Mouse (Mus musculus) CD4-positive, CD25-positive, alpha-beta regulatory T cell, adult 2 months (primary cell): ENCODE results near the gene Zzef1.

Source experiments
- DNase-seq: peaks from one replicate; pipeline ENCODE4 v3.0.0-alpha.2; 2012; ENCODE audit warnings: low read depth, low spot score

The Zzef1 gene

DNA sequence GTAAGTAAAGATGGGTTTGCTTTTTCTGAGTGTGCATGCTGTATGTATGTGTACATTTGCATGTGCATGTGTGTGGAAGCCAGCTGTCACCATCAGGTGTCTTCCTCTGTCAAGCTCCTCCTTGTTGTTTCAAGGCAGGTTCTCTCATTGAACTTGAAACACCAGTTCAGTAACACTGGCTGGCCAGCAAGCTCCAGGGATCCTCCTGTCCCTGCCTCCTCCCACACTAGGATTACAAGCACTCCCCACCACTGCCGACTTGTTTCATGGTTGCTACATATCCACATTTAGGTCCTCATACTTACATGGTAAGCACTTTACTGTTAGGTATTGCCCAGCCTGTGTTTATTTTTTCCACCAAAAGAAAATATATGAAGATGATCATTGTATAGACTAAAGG, 96.6 kb downstream of the Zzef1 start:
- no peak for DNase-seq

DNA sequence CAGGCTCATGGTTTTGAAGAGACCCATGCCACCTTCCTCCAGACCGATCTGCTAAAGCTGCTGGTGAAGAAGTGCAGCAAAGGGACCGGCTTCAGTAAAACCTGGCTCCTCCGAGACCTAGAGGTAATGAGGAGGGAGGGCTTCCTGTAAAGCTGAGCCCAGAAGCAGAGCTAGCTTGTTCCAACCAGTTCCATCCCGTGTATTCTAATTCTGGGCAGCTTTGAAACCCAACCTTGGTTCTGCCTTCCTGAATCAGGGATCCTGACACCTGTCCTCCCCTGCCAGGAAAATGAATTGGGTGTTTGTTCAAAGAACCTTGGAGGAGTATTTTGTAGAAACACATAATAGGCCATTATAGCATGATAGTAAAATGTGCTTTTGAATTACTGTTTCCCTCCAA, 112.4 kb downstream of the Zzef1 start:
- no peak for DNase-seq

DNA sequence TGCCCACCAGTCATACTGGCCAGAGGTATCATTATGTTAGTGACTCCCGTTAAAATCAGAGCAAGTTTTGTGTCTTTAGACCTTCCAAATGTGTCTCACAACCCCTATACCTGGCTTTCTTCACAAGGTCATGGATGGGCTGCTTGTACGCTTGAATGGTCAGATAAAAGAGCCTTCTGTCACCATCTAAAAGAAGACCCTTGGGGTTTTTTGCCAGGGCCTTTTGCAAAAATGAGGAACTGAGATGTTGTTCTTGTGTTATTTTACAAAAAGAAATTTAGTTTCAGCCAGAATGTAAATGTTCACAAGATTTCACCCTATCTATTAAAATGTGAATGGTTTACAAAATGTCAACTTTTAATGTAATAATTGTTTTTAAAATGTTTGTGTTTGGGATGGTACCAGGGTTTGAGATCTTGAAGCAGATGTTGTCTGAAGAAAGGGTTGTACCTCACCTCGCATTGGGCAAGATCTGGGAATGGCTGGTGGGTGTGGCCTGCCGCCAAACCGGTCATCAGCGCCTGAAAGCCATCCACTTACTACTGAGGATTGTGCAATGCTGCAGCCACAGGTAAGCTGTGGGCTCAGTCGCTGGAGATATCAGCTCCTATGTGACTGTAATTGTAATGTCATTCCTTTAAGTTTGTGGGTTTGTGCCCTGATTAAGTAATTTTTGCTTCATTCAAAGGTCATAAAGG, 121.4 kb downstream of the Zzef1 start:
- no peak for DNase-seq

DNA sequence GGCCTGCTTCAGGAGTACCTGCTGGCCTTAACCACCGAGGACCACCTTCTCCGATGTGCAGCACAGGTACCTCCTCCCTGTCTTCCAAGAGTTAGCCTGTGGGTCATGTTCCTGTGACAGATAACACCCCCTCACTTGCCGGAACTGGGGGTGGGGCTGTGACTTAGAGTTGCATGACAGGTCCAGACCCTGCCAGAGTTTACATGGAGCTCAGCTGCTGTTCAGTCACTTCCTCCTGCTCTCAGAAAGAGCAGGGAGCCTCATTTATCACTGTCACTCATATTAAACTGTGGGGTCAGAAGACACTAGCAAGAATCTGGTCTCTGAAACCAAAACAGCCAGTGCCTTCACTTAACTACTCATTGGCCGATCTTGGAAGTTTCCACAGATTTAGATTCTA, 127.1 kb downstream of the Zzef1 start:
- no peak for DNase-seq

DNA sequence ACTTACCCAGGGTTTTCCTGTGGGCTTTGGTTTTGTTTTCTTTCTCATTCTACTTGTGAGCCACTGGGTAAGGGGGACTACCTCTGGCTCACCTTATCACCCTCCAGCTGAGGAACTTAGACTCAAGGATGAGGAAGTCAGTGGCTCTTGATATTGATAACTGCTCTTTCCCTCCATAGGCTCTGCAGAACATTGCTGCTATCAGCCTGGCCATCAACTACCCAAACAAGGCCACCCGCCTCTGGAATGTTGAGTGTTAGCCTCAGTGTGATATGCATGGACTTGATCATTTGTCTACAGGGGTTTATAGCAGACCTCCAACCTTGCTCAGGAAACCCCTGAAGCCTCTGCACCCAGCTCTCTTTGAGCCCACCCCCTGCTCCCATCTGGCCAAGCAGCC, 128.4 kb downstream of the Zzef1 start:
- no peak for DNase-seq

DNA sequence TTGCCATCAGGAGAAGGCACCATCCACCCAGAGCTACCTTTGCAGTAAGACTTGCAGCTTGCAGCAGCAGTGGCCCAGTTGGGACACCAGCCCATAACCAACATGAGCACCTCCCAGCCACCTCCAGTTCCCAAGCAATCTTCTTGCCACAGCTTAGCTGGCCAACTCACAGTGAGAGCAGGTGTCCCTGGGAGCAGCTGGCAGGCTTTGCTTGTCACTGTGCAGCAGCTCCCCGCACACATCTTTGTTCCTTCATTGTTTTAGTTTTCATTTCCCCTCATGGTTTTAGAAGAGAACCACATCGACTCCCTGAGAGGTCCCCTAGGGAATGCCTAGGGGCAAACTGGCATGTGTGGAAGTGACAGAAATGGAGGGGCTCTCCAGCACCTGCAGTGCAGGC, 129.0 kb downstream of the Zzef1 start:
- DNase-seq = no peak

DNA sequence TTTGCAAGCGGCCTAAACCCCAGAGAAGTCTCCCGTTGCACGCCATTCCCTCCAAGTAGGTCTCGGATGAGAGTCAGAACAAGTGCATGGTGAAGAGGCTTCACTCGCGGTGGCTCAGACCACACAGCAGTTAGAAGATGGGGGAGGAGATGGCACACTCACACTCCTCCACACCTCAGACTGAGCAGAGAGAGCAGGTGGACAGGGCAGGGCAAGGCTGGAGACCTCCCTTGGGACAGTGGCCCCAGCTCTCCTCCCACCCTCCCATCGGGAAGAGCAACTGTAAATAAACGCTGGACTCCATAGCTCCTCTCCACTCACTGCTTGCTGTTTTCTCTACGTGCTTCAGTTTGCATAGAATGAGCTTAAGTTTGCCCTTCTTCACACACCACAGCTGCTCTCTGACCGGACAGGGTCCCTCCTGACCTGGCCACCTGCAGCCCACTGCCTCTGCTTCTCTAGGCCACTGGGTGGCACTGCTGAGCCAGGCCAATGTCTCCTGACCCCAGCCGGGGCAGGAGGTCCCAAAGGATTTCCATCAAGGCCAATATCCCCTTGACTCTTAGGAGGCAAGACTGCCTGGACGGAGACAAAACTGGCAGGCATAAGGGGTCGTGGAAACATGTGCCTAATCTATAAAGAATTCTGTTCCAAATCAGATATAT, 130.3 kb downstream of the Zzef1 start:
- DNase-seq = peak; percentile 73

DNA sequence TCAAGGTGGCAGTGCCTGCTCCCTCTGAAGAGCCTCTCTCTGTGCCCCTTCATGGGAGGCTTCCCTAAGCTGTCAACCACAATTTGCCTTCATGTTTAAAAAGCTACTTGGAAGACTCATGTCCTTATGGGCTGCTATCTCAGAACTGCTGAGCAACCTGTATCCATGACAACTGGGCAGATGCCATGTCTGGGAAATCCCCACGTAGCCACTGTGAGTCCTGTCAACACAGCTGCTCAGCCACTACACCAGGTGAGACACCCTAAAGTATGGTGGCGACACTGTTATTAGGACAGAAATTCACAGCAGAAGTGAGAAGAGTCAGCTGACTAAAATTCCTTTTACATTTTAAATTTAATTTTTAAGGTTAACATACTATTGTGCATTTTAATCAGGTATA, 132.5 kb downstream of the Zzef1 start:
- DNase-seq = peak; percentile 53

DNA sequence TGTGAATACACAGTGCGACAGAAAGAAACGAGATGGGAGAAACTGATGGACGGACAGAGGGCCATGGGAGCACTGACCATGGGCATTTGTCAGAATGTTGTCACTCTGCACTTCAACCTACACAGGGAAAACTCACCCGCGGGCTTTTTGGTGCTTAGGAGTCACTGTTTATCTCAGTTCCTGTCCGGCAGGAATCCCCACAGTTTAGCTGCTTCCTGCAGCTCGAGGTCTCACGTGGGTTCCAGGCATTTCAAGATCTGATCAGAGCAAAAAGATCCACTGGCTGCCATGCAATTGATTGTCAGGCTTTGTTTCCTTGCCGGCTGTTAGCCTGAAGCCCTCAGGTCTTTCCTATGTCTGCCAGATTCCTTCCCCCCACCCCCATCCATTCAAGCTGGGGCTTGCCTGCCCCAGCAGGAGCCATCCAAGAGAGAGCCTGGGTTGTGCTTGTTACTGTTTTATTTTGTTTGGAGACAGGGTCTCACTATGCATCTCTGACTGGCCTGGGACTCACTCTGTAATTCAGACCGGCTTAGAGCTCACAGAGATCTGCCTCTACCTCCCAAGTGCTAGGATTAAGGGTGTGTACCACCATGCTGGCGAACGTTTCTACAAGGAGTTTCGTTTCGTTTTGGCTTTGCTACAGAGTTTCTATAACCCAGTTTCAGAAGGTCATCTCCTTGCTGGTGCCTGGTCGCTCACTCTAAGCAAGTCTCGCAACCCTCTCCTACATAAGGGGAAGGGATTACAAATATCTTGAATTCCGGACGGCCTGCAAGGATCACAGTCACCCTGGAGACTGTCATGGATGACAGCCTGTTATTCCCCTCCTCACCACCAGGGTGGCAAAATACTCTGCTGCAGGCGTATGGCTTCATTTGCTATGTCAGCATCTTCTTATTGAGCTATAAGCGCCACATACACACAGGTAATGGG, 144.4 kb downstream of the Zzef1 start:
- peak; percentile 71 for DNase-seq

DNA sequence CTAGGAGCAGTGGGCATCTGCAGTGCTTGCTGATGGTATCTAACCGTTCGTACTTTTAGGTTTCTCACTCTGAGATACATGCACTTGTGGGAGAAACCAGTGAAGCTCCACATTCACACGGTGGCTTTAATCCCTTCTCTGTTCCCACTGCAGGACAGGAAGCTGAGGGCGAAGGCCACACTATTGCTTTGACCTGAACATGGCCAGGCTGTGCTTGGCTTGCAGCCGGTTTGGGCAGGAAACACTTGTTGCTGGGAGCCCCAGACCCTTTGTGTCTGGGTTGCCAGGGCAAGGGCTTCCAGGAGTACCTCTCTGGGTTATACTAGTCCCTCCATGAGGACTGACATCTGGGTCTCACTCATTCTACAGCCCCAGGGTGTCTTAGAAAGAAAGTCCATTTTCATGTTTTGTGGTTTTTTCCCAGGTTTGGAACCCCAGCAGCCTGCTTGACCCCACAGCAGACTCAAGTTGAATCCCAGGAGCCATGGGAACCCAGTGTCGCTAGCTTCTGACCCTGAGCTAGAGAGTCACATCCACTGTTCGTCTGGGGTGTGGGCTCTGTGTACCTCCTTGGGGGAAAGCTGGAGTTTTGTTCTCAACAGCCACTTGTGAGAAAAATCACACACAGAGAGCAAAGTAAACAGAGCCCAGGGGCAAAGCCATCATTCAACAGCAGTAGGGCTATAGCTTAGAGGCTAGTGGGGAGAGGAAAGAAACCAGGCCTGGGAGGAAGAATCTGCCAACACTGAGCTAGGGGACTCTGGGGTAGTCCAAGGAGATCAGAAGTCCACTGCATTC, 149.2 kb downstream of the Zzef1 start:
- DNase-seq = no peak

DNA sequence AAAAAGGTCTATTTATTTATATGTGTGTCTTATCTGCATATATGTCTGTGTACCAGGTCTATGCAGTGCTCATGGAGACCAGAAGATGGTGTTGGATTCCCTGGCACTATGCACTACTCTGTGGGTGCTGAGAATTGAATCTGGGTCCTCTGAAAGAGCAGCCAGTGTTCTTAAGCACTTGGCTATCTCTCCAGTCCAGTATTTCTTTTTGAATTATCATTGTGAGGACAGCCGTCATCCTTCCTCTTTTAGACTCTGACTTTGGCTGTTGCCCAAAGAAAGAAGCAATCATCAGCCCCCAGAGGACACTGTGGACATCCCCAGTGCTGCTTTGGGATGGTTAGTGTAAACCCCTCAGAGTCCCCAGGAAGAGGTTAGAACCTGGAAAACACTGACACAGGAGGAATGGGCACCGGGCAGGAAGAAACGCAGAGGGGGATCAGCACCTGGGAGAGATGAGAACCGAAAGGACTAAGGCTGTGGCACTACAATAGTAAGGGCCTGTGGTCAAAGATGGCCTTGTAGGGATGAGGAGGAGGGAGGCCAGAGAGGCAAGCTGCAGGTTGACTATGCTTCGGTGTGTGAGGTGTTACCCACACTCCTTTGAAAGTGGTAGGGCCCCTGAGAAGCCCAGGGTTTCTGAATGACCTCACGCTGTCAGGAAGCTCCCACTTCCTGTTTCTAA, 150.0 kb downstream of the Zzef1 start:
- no peak for DNase-seq

DNA sequence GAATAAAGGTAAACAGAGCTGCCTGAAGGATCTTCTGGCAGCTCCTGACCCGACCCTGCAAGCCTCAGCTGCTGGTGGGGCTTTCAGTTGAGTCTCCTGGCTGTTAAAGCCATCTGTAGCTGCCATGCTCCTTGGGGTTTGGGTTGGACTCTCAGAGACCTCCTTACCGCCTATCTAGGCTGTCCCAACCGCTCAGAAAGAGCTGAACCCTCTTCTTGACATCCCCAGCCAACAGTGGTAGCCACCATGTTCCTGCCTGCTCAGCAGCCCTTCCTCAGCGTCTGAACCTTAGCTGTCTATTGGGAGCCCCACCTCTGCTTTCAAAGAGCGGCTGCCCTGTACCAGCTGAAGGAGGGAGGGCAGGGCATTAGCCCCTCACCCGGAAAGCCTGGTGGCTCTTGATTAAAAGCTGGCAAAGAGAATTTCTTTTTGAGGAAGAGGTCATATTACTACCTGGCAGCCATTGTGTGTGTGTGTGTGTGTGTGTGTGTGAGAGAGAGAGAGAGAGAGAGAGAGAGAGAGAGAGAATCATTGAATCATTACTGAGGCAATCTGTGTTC, 150.6 kb downstream of the Zzef1 start:
- no peak for DNase-seq

DNA sequence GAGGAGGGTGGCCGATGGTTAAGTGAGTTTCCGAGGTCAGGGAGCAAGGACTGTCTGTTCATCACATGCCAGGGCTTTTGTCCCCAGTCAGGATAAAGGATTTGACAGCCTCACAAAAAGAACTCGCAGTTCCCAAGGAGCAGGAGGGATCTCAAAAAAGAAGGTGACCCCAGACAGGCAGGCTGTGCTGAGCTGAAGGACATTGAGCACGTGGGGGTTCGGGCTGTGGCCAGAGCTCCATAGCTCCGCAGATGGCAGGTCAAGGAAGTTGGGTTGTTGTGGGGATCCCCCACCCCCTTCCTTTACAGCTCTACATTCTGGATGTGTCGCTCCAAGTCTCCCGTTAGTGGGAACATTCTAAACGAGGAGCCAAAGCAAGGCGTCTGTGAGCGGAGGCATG, 151.8 kb downstream of the Zzef1 start:
- DNase-seq = no peak

DNA sequence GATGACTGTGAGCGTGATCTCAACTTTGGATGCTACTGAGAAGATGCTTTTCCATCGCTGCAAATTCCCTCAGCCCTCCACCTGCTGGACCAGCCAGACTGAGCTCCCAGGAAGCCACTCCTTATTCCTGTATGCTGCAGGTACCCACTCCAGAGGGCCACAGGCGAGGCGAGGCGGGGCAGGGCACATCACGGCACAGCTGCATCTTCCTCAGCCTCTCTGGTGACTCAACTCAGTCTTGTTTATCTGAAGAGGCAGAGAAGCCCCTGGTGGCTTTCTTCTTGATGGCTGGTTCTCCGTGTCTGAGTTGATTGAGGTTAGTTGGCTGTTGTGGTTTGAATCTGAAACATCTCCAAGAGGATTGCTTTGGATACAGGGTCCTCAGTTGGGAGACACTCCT, 152.2 kb downstream of the Zzef1 start:
- no peak for DNase-seq

DNA sequence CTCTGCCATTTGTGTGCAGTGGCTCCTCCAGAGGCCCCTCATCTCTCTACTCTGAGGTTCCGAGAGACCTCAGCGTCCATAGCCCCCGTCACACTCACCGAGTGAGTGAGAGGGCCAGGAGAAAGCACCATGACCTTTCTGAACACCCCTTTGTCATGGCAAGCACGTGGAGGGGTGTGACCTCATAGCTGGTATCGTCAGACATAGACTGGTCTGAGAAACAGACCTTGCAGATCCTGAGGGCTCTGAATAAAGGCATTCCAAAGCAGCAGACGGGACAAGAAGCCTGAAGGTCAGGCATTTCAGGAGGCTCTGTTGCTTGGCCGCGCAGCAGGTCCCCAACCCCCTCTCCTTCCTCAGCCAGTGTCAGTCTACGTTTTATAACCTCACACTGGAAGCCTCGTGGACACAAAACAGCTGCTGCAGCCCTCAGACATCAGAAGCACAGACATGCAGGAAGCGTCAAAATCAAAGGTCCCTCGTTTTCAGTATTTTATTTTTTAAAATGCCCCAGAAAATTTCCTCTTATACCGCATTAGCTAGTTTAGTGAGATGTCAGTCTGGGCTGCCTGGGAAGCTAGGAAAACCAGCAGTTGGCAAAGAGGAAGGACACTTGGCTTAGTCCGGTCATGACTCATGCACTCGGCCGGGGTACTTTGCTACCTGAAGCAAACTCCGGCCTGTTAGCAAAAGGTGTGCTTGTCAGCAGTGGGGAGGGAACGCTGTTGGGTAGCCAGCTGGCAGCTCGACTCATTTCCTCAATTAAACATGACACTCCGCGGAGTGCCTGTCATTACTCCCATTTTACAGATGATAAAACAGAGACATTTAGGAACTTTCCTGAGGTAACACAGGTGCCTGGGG, 155.3 kb downstream of the Zzef1 start:
- DNase-seq = no peak

DNA sequence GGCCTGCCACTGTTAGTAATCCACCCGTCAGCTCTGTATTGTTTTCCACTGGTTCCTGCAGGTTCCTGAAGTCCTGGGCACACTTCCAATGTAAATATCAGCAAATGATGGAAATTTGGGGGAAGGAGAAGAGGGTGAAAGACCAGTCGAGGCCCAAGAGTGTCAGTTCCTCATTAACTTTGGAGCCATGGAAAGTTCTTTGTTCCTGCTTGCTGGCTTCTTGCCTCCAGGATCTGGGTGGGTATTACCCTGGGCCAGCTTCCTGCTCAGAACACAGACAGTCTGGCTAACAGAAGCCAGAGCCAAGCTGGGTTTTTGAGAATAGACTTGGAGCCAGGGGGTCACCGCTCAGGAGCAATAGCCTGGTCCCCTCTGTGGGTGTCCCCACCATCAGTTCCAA, 156.2 kb downstream of the Zzef1 start:
- no peak for DNase-seq

DNA sequence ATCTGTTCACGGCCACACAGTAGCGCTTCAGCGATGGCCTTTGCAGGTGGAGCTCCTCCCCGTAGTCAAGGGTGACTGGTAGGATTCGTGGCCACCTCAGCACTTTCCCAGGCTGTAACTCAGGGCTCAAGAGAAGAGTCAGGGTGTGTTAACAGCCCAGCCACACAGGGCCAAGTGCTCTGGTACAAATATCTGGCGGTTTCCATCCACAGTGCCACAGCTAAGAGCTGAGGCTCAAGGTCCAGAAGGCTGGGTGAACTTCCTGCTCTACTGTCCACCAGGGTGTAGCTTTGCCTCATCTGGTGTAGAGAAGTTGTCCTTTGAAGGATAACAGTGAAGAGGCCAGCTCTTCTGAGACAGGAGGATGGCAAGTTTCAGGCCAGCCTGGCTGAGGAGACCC, 156.7 kb downstream of the Zzef1 start:
- no peak for DNase-seq

DNA sequence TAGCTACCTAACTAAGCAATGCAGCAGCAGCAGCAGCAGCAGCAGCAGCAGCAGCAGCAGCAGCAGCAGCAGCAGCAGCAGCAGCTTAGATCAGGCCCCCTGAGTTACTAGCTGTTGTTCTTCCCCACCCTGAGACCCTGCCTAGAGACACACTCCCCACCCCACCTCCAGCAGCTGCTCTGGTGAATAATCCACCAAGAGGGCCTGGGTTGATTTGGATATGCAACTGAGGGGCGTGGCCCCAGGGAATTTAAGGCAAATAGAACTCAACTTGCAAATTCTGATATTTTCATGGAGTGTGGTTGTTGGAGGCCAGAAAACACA, 157.1 kb downstream of the Zzef1 start:
- DNase-seq = no peak

DNA sequence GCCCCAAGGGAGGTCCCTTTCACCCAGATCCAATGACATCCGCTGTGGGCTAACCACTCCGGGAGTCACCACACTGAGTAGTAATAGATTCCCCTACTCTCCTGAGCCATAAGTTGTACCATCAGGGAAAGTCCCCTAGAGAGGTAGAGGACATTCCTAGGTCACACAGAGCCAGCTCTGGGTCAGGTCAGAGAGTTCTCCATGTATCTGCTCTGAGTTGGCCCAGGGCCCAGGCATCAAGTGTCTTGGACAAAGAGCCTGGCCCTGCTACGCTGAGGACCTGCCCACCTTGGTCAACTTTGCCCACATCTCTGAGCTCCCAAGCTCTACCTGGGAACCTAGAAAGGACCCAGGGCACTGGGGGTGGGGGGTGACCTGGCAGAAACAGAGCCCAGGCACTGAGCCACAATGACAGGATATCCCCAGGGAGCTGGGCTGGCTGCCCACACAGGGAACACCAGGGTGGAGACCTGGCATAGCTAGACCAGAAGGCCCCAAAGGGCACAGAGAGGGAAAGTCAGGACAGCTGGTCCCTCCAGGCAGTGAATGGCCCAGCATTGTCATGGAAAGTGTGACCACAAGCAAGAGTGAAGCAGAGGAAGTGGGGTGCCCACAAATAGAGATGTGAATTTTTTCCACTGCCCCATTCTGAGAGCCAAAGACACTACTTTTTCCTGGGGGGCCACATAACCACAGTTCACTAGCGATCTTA, 157.6 kb downstream of the Zzef1 start:
- peak; percentile 50 for DNase-seq
